Mouse (Mus musculus): ENCODE data around the gene Timm29. TPM values are rescaled to one million over a fixed set of nuclear protein-coding genes. Genes with fewer than 3 reads are reported as not detected.

The Timm29 gene
- total RNA-seq, 1 experiment from 2014 or later = 48.2 TPM

- peak; percentile 93 for DNase-seq
Observed at GRCm38 (mm10) chr9:21616232-21616781, 23.8 kb downstream of the Timm29 start.

- no peak for DNase-seq
Observed at GRCm38 (mm10) chr9:21617066-21617465, 24.5 kb downstream of the Timm29 start.

GRCm38 (mm10) chr9:21620229-21620628 lies 27.7 kb downstream of the Timm29 start:
- no peak for DNase-seq

- DNase-seq = no peak
Observed at GRCm38 (mm10) chr9:21622676-21623075, 30.2 kb downstream of the Timm29 start.

GRCm38 (mm10) chr9:21625342-21626339 lies 33.1 kb downstream of the Timm29 start:
- no peak for DNase-seq

- no peak for DNase-seq
Observed at GRCm38 (mm10) chr9:21626571-21626970, 34.0 kb downstream of the Timm29 start.

- DNase-seq = no peak
Observed at GRCm38 (mm10) chr9:21627145-21627795, 34.7 kb downstream of the Timm29 start.

GRCm38 (mm10) chr9:21630673-21631072 lies 38.2 kb downstream of the Timm29 start:
- DNase-seq = peak; percentile 63

- DNase-seq = no peak
Observed at GRCm38 (mm10) chr9:21633106-21633505, 40.6 kb downstream of the Timm29 start.

GRCm38 (mm10) chr9:21635639-21636038 lies 43.1 kb downstream of the Timm29 start:
- no peak for DNase-seq

- no peak for DNase-seq
Observed at GRCm38 (mm10) chr9:21639031-21639430, 46.5 kb downstream of the Timm29 start.

Small RNA genes lying within 50 kb of the gene (microRNA-seq; reads per million reads assigned to microRNA genes)
- gene Mir1946b = 0 reads per million in 2 experiments

Other genes with a start within 250 kb of the Timm29 start
- 55.3 and 64.4 TPM in 2 replicates for gene Ilf3, start 224.9 kb upstream of the Timm29 start, total RNA-seq (2021)
- gene Qtrt1, start 180.9 kb upstream of the Timm29 start, total RNA-seq (2021) = 13.9 and 20.8 TPM in 2 replicates
- 93.2 and 101 TPM in 2 replicates for gene Dnm2, start 167.8 kb upstream of the Timm29 start, total RNA-seq (2021)
- gene Tmed1, start 82.5 kb upstream of the Timm29 start, total RNA-seq (2021) = 26.3 and 29.5 TPM in 2 replicates
- 2.4 and 8.7 TPM in 2 replicates for gene AB124611, start 66.5 kb upstream of the Timm29 start, total RNA-seq (2021)
- gene Carm1, start 45.8 kb upstream of the Timm29 start, total RNA-seq (2021) = 47.1 and 62.2 TPM in 2 replicates
- gene Yipf2, start 106 bp downstream of the Timm29 start, total RNA-seq (2021) = 22.6 and 23.2 TPM in 2 replicates
- 70.8 and 71.0 TPM in 2 replicates for gene Smarca4, start 23.4 kb downstream of the Timm29 start, total RNA-seq (2021)
- 42.6 and 60.4 TPM in 2 replicates for gene Ldlr, start 130.8 kb downstream of the Timm29 start, total RNA-seq (2021)
- 9.1 and 10.4 TPM in 2 replicates for gene Spc24, start 167.6 kb downstream of the Timm29 start, total RNA-seq (2021)
- 31.5 and 31.8 TPM in 2 replicates for gene Kank2, start 206.0 kb downstream of the Timm29 start, total RNA-seq (2021)
- gene Angptl8, start 242.8 kb downstream of the Timm29 start, total RNA-seq (2021) = 5.1 and 10.2 TPM in 2 replicates

Measured in adrenal gland, postnatal 14 days (tissue).